Comparison of ENCODE assay signal across 11 mouse cellular contexts in genomic region chr3:140150530-140150951, GRCm38 (mm10).
DNase-seq lines count a peak whose midpoint lies in the region; ATAC-seq and TF ChIP-seq lines count a peak whose summit lies in the region.
"Had no signal": no experiment of that assay in that cellular context is flagged by ENCODE, and none has a peak within 500 bp of the region (broad histone marks: within the 10 kb centered on the region; RNA-seq: fewer than 3 reads in every experiment).

No protein-coding gene starts in this region.

- H3K4me2 ChIP-seq in forebrain, embryonic 12.5 days: no peak overlapping the region
- H3K4me2 ChIP-seq in midbrain, embryonic 13.5 days (replicated peaks): no peak overlapping the region; the same call in 1 of the 2 replicates
- no peak overlapping the region for H3K4me2 ChIP-seq in intestine, embryonic 16.5 days (ENCODE audit: low read depth, low read length)
- H3K4me2 ChIP-seq: kidney, embryonic 15.5 days; liver, embryonic 11.5 days had no signal

- no peaks in the 10 kb centered on the region for H3K79me2 ChIP-seq in MEL (ENCODE audit: control insufficient read depth, insufficient read depth, low read length, poor library complexity)

- H3K36me3 ChIP-seq in MEL (ENCODE audit: control insufficient read depth in 1 of 2, insufficient read depth in 2 of 2, low read length in 2 of 2): no peaks in the 10 kb centered on the region
- no peaks in the 10 kb centered on the region for H3K36me3 ChIP-seq in forebrain, embryonic 12.5 days (replicated peaks)
- no peaks in the 10 kb centered on the region for H3K36me3 ChIP-seq in midbrain, embryonic 13.5 days
- no peaks in the 10 kb centered on the region for H3K36me3 ChIP-seq in intestine, embryonic 16.5 days (ENCODE audit: control insufficient read depth, insufficient read depth, low read length)
- H3K36me3 ChIP-seq: kidney, embryonic 15.5 days had no signal

- H3K9ac ChIP-seq in MEL (ENCODE audit: control insufficient read depth, low read depth, low read length, poor library complexity, severe bottlenecking): no peak overlapping the region
- no peak overlapping the region for H3K9ac ChIP-seq in forebrain, embryonic 12.5 days
- no peak overlapping the region for H3K9ac ChIP-seq in midbrain, embryonic 13.5 days (replicated peaks)
- no peak overlapping the region for H3K9ac ChIP-seq in intestine, embryonic 16.5 days (ENCODE audit: low read depth, low read length)
- H3K9ac ChIP-seq: kidney, embryonic 15.5 days had no signal

- H3K4me3 ChIP-seq in MEL (ENCODE audit: control insufficient read depth in 1 of 2, insufficient read depth in 1 of 2, low read depth in 2 of 2, low read length in 2 of 2): no peak overlapping the region
- no peak overlapping the region for H3K4me3 ChIP-seq in forebrain, embryonic 12.5 days (replicated peaks)
- H3K4me3 ChIP-seq in midbrain, embryonic 13.5 days (replicated peaks): no peak overlapping the region
- no peak overlapping the region for H3K4me3 ChIP-seq in intestine, embryonic 16.5 days (ENCODE audit: low read length)
- H3K4me3 ChIP-seq: kidney, embryonic 15.5 days had no signal

- no peak for TF ChIP-seq POLR2A in MEL (IDR thresholded peaks at IDR 0.05; ENCODE audit: control insufficient read depth in 1 of 2, insufficient read depth in 1 of 2, low read depth in 1 of 2, low read length in 2 of 2, poor library complexity in 1 of 2)

- no peak for TF ChIP-seq EP300 in MEL (IDR thresholded peaks at IDR 0.05; ENCODE audit: low read depth in 1 of 2, low read length in 2 of 2)

- 31% methylated on average over 7 of the region's 7 CpGs for WGBS in forebrain, embryonic 12.5 days
- WGBS in midbrain, embryonic 13.5 days: 35% methylated on average over 7 of the region's 7 CpGs
- WGBS in intestine, embryonic 16.5 days: 63% methylated on average over 7 of the region's 7 CpGs

- H3K4me1 ChIP-seq in MEL (ENCODE audit: control insufficient read depth in 1 of 2, insufficient read depth in 2 of 2, low read length in 2 of 2): no peaks in the 10 kb centered on the region
- peaks cover 6% of the 10 kb centered on the region for H3K4me1 ChIP-seq in forebrain, embryonic 12.5 days
- peaks cover 6% of the 10 kb centered on the region for H3K4me1 ChIP-seq in midbrain, embryonic 13.5 days (replicated peaks)
- no peaks in the 10 kb centered on the region for H3K4me1 ChIP-seq in intestine, embryonic 16.5 days (ENCODE audit: control insufficient read depth, insufficient read depth, low read length)
- H3K4me1 ChIP-seq: kidney, embryonic 15.5 days had no signal

- peak; percentile 63; the same call in 1 of the 2 replicates for ATAC-seq in forebrain, embryonic 12.5 days (ENCODE audit: low FRiP score)
- ATAC-seq in midbrain, embryonic 13.5 days: peak; percentile 73
- ATAC-seq in intestine, embryonic 16.5 days: no peak
- ATAC-seq: activated CD4-positive, CD25-positive, alpha-beta regulatory T cell, adult 4 months had no signal

- no peak overlapping the region for H3K27ac ChIP-seq in MEL (ENCODE audit: control insufficient read depth, low read depth, low read length)
- 0 out of 2 replicates have a peak overlapping the region, but pooled peaks have one; percentile 5 for H3K27ac ChIP-seq in forebrain, embryonic 12.5 days
- H3K27ac ChIP-seq in midbrain, embryonic 13.5 days: no peak overlapping the region
- no peak overlapping the region for H3K27ac ChIP-seq in intestine, embryonic 16.5 days (ENCODE audit: low read length)
- H3K27ac ChIP-seq: kidney, embryonic 15.5 days had no signal

- H3K27me3 ChIP-seq in MEL (ENCODE audit: control insufficient read depth in 1 of 2, insufficient read depth in 2 of 2, low read length in 2 of 2): no peaks in the 10 kb centered on the region
- H3K27me3 ChIP-seq in forebrain, embryonic 12.5 days: no peaks in the 10 kb centered on the region
- H3K27me3 ChIP-seq in midbrain, embryonic 13.5 days: no peaks in the 10 kb centered on the region
- H3K27me3 ChIP-seq in intestine, embryonic 16.5 days (replicated peaks; ENCODE audit: control insufficient read depth, insufficient read depth, low read length): no peaks in the 10 kb centered on the region
- H3K27me3 ChIP-seq: kidney, embryonic 15.5 days had no signal

- H3K9me3 ChIP-seq in MEL (replicated peaks; ENCODE audit: insufficient read depth, low read length): no peaks in the 10 kb centered on the region
- H3K9me3 ChIP-seq in forebrain, embryonic 12.5 days: no peaks in the 10 kb centered on the region
- no peaks in the 10 kb centered on the region for H3K9me3 ChIP-seq in midbrain, embryonic 13.5 days
- H3K9me3 ChIP-seq in intestine, embryonic 16.5 days (ENCODE audit: control insufficient read depth, low read length): no peaks in the 10 kb centered on the region
- H3K9me3 ChIP-seq: kidney, embryonic 15.5 days had no signal

- DNase-seq in left cerebral cortex, adult 11 months (ENCODE audit: low spot score): peak; percentile 4
- DNase-seq in left cerebral cortex, adult 8-10 months (ENCODE audit: low spot score in 2 of 2): no peak
- DNase-seq in MEL (ENCODE audit: low read depth, low spot score): peak; percentile 58
- DNase-seq in c-Kit-positive CD71-positive TER-119-positive erythroid progenitor cells, embryonic 14.5 days (ENCODE audit: low spot score): no peak
- DNase-seq: thymus, postnatal 25 days had no signal

- TF ChIP-seq RAD21 in MEL (IDR thresholded peaks at IDR 0.05; ENCODE audit: low read depth, low read length): no peak

- no peak for TF ChIP-seq CTCF in MEL (IDR thresholded peaks at IDR 0.05 in 2 of 3, conservative IDR thresholded peaks at IDR 0.05 in 1 of 3; ENCODE audit: control insufficient read depth in 1 of 3, insufficient read depth in 1 of 3, low read depth in 2 of 3, low read length in 3 of 3, poor library complexity in 1 of 3, severe bottlenecking in 1 of 3)

TF ChIP-seq in MEL, 35 proteins besides CTCF, POLR2A, EP300 and RAD21:
- TF ChIP-seq ZNF384 (IDR thresholded peaks at IDR 0.05; ENCODE audit: low read depth, low read length) (peak; percentile 63), SIN3A (IDR thresholded peaks at IDR 0.05; ENCODE audit: low read length) (no peak), ZC3H11A (IDR thresholded peaks at IDR 0.05; ENCODE audit: low read depth, low read length) (no peak)

Comparison
In these comparisons a context has a peak if more than half of its experiments do, and no peak if none do; other contexts are left out.
1. DNase-seq: peak in left cerebral cortex, adult 11 months (single experiment) and MEL (single experiment); none in left cerebral cortex, adult 8-10 months (0 of 2) and c-Kit-positive CD71-positive TER-119-positive erythroid progenitor cells, embryonic 14.5 days (single experiment).